Mouse (Mus musculus) kidney, adult 2 months (tissue): ENCODE results near the gene Hoxc5.

Experiments
- CTCF ChIP-seq: fragments of 200-500 bp; conservative IDR thresholded peaks from 2 replicates; pipeline ENCODE4 v1.5.1; 2011; ENCODE audit warnings: low read depth, mild to moderate bottlenecking, control low read depth, low read length, moderate library complexity, mixed read lengths; ENCODE audit not compliant: insufficient read depth, insufficient read length
- POLR2A ChIP-seq: fragments of 200-500 bp; IDR thresholded peaks from one replicate; pipeline ENCODE4 v1.6.1; 2011; ENCODE audit warnings: low read depth, low read length, control low read depth

- no peak for TF ChIP-seq CTCF
- TF ChIP-seq POLR2A: no peak
Observed at GRCm38 (mm10) chr15:103014166-103015008, 47.1 kb downstream of the Hoxc5 start.
